Mouse (Mus musculus) intestine, embryonic 15.5 days (tissue): ENCODE data around the gene Atl1. TPM values are rescaled to one million over a fixed set of nuclear protein-coding genes. Genes with fewer than 3 reads are reported as not detected.

Experiments used
- ATAC-seq: fragments of 200-750 bp; cut with Nextera tagmentation; 2 replicates; pipeline ENCODE4 v1.8.0; 2017; ENCODE audit warnings: moderate TSS enrichment, moderate library complexity
- H3K27ac ChIP-seq: fragments of 300-500 bp; sonication (generic); 2 replicates; pipeline ENCODE4 v1.5.1; 2015; ENCODE audit warnings: mild to moderate bottlenecking, inconsistent platforms
- H3K27me3 ChIP-seq: fragments of 300-500 bp; sonication (generic); replicated peaks from 2 replicates; pipeline ENCODE4 v1.6.1; 2015; ENCODE audit warnings: inconsistent platforms
- H3K36me3 ChIP-seq: fragments of 300-500 bp; sonication (generic); 2 replicates; pipeline ENCODE4 v1.6.1; 2015; ENCODE audit warnings: inconsistent platforms
- H3K4me1 ChIP-seq: fragments of 300-500 bp; sonication (generic); replicated peaks from 2 replicates; pipeline ENCODE4 v1.6.1; 2015; ENCODE audit warnings: inconsistent platforms
- H3K4me2 ChIP-seq: fragments of 300-500 bp; sonication (generic); replicated peaks from 2 replicates; pipeline ENCODE4 v1.6.1; 2015; ENCODE audit warnings: mild to moderate bottlenecking, inconsistent platforms
- H3K4me3 ChIP-seq: fragments of 300-500 bp; sonication (generic); replicated peaks from 2 replicates; pipeline ENCODE4 v1.5.1; 2015; ENCODE audit warnings: inconsistent platforms
- H3K9ac ChIP-seq: fragments of 300-500 bp; sonication (generic); 2 replicates; pipeline ENCODE4 v1.6.1; 2015; ENCODE audit warnings: inconsistent platforms
- H3K9me3 ChIP-seq: fragments of 300-500 bp; sonication (generic); 2 replicates; pipeline ENCODE4 v1.6.1; 2016; ENCODE audit warnings: inconsistent platforms
- WGBS: fragments of 180-500 bp; shearing (Covaris S2); methylation state at CpG from one replicate; pipeline ENCODE4 v1.1.7; 2015; 5-methylcytosine and 5-hydroxymethylcytosine counted together
- polyA plus RNA-seq: library from polyadenylated mRNA; unstranded; fragments of >200 nt; fragmentation: Nextera tagmentation; extraction: Ambion mirVana; gene quantifications from 2 replicates; pipeline ENCODE4 v1.2.1, GENCODE M21; 2015

Gene Atl1
- polyA plus RNA-seq, 1 experiment from 2014 or later, result 5.6 TPM

GRCm38 (mm10) chr12:69888345-69888744 lies 4.1 kb upstream of the Atl1 start:
- Histone ChIP-seq H3K9me3 (no peaks in the 10 kb centered on the region), H3K4me3 (no peak overlapping the region), H3K4me2 (no peak overlapping the region), H3K9ac (no peak overlapping the region), H3K36me3 (no peaks in the 10 kb centered on the region), H3K27ac (no peak overlapping the region), H3K27me3 (no peaks in the 10 kb centered on the region), H3K4me1 (peaks cover 21% of the 10 kb centered on the region)
- no peak for ATAC-seq
- WGBS, result 73% methylated on average over 1 of the region's 1 CpGs

- Histone ChIP-seq H3K4me3 (peak overlapping the region; percentile 6; the same call in 1 of the 2 replicates), H3K4me2 (peak overlapping the region; percentile 69), H3K27me3 (no peaks in the 10 kb centered on the region), H3K9ac (no peak overlapping the region; the same call in 1 of the 2 replicates), H3K9me3 (no peaks in the 10 kb centered on the region), H3K4me1 (peaks cover 21% of the 10 kb centered on the region), H3K27ac (peak overlapping the region; percentile 62; the same call in 1 of the 2 replicates), H3K36me3 (no peaks in the 10 kb centered on the region)
- no peak for ATAC-seq
- 34% methylated on average over 6 of the region's 6 CpGs for WGBS
These were observed 2.4 kb upstream of the Atl1 start for GRCm38 (mm10) chr12:69890051-69890450.

GRCm38 (mm10) chr12:69890476-69890875 lies 1.9 kb upstream of the Atl1 start:
- no peaks in the 10 kb centered on the region for H3K36me3 ChIP-seq
- H3K4me3 ChIP-seq, result peak overlapping the region; percentile 6
- peak overlapping the region; percentile 62; the same call in 1 of the 2 replicates for H3K27ac ChIP-seq
- no peaks in the 10 kb centered on the region for H3K9me3 ChIP-seq
- peak overlapping the region; percentile 1; the same call in 1 of the 2 replicates for H3K9ac ChIP-seq
- H3K27me3 ChIP-seq, result no peaks in the 10 kb centered on the region
- H3K4me2 ChIP-seq, result peak overlapping the region; percentile 69
- WGBS, result 5% methylated on average over 5 of the region's 5 CpGs
- H3K4me1 ChIP-seq, result peaks cover 21% of the 10 kb centered on the region
- ATAC-seq, result no peak; the same call in 1 of the 2 replicates

GRCm38 (mm10) chr12:69891721-69892120 lies 693 bp upstream of the Atl1 start:
- H3K27me3 ChIP-seq, result no peaks in the 10 kb centered on the region

GRCm38 (mm10) chr12:69893927-69894326 lies 1.5 kb downstream of the Atl1 start:
- Histone ChIP-seq H3K4me2 (no peak overlapping the region), H3K27ac (no peak overlapping the region), H3K4me1 (peaks cover 17% of the 10 kb centered on the region), H3K36me3 (no peaks in the 10 kb centered on the region), H3K27me3 (no peaks in the 10 kb centered on the region), H3K9me3 (no peaks in the 10 kb centered on the region), H3K4me3 (no peak overlapping the region), H3K9ac (no peak overlapping the region)
- ATAC-seq, result no peak
- WGBS, result 62% methylated on average over 6 of the region's 6 CpGs

More at GRCm38 (mm10) chr12:69891721-69892120, 693 bp upstream of the Atl1 start:
- peak overlapping the region; percentile 94 for H3K9ac ChIP-seq
- peak overlapping the region; percentile 84 for H3K4me3 ChIP-seq
- ATAC-seq, result no peak
- no peak overlapping the region for H3K27ac ChIP-seq
- H3K36me3 ChIP-seq, result no peaks in the 10 kb centered on the region
- H3K4me1 ChIP-seq, result peaks cover 21% of the 10 kb centered on the region
- H3K9me3 ChIP-seq, result no peaks in the 10 kb centered on the region
- peak overlapping the region; percentile 69 for H3K4me2 ChIP-seq
- 35% methylated on average over 3 of the region's 3 CpGs for WGBS

GRCm38 (mm10) chr12:69895046-69895445 lies 2.6 kb downstream of the Atl1 start:
- H3K4me3 ChIP-seq, result no peak overlapping the region
- H3K27ac ChIP-seq, result no peak overlapping the region
- ATAC-seq, result no peak
- no peaks in the 10 kb centered on the region for H3K27me3 ChIP-seq
- H3K36me3 ChIP-seq, result no peaks in the 10 kb centered on the region
- 48% methylated on average over 2 of the region's 2 CpGs for WGBS
- peaks cover 10% of the 10 kb centered on the region for H3K4me1 ChIP-seq
- no peak overlapping the region for H3K9ac ChIP-seq
- H3K4me2 ChIP-seq, result no peak overlapping the region
- no peaks in the 10 kb centered on the region for H3K9me3 ChIP-seq

GRCm38 (mm10) chr12:69898119-69898518 lies 5.7 kb downstream of the Atl1 start:
- WGBS, result 58% methylated on average over 4 of the region's 4 CpGs

GRCm38 (mm10) chr12:69904991-69905390 lies 12.6 kb downstream of the Atl1 start:
- H3K4me3 ChIP-seq, result no peak overlapping the region
- H3K27me3 ChIP-seq, result no peaks in the 10 kb centered on the region
- no peak overlapping the region for H3K4me2 ChIP-seq
- H3K36me3 ChIP-seq, result no peaks in the 10 kb centered on the region
- H3K9me3 ChIP-seq, result no peaks in the 10 kb centered on the region
- no peak overlapping the region for H3K27ac ChIP-seq
- peaks cover 7% of the 10 kb centered on the region for H3K4me1 ChIP-seq
- no peak overlapping the region for H3K9ac ChIP-seq
- 56% methylated on average over 2 of the region's 2 CpGs for WGBS
- ATAC-seq, result no peak

More at GRCm38 (mm10) chr12:69898119-69898518, 5.7 kb downstream of the Atl1 start:
- Histone ChIP-seq H3K27me3 (no peaks in the 10 kb centered on the region), H3K4me1 (no peaks in the 10 kb centered on the region), H3K27ac (no peak overlapping the region), H3K9ac (no peak overlapping the region), H3K4me3 (no peak overlapping the region), H3K9me3 (no peaks in the 10 kb centered on the region), H3K36me3 (no peaks in the 10 kb centered on the region), H3K4me2 (no peak overlapping the region)
- ATAC-seq, result no peak

GRCm38 (mm10) chr12:69907667-69908510 lies 15.5 kb downstream of the Atl1 start:
- H3K9ac ChIP-seq, result peak overlapping the region; percentile 36; the same call in 1 of the 2 replicates
- peak overlapping the region; percentile 67 for H3K4me2 ChIP-seq
- peak; percentile 65 for ATAC-seq
- no peaks in the 10 kb centered on the region for H3K9me3 ChIP-seq
- peak overlapping the region; percentile 15; the same call in 1 of the 2 replicates for H3K27ac ChIP-seq
- no peaks in the 10 kb centered on the region for H3K36me3 ChIP-seq
- 8% methylated on average over 30 of the region's 30 CpGs for WGBS
- H3K27me3 ChIP-seq, result no peaks in the 10 kb centered on the region
- peaks cover 7% of the 10 kb centered on the region for H3K4me1 ChIP-seq
- H3K4me3 ChIP-seq, result peak overlapping the region; percentile 28

GRCm38 (mm10) chr12:69908511-69908900 lies 16.1 kb downstream of the Atl1 start:
- WGBS, result 36% methylated on average over 19 of the region's 19 CpGs
- Histone ChIP-seq H3K27ac (0 out of 2 replicates have a peak overlapping the region, but pooled peaks have one; percentile 15), H3K9me3 (no peaks in the 10 kb centered on the region), H3K4me1 (peaks cover 7% of the 10 kb centered on the region), H3K4me3 (peak overlapping the region; percentile 28; the same call in 1 of the 2 replicates), H3K4me2 (peak overlapping the region; percentile 67), H3K27me3 (no peaks in the 10 kb centered on the region), H3K9ac (no peak overlapping the region), H3K36me3 (no peaks in the 10 kb centered on the region)
- ATAC-seq, result no peak

- Histone ChIP-seq H3K4me1 (peaks cover 7% of the 10 kb centered on the region), H3K36me3 (no peaks in the 10 kb centered on the region), H3K27ac (no peak overlapping the region), H3K4me3 (no peak overlapping the region), H3K9me3 (no peaks in the 10 kb centered on the region), H3K4me2 (no peak overlapping the region), H3K9ac (no peak overlapping the region), H3K27me3 (no peaks in the 10 kb centered on the region)
- no peak for ATAC-seq
- 81% methylated on average over 7 of the region's 7 CpGs for WGBS
These were observed 19.5 kb downstream of the Atl1 start for GRCm38 (mm10) chr12:69911906-69912305.

- H3K4me1 ChIP-seq, result peaks cover 4% of the 10 kb centered on the region
- no peaks in the 10 kb centered on the region for H3K36me3 ChIP-seq
- H3K9me3 ChIP-seq, result no peaks in the 10 kb centered on the region
- no peak overlapping the region for H3K9ac ChIP-seq
- WGBS, result 81% methylated on average over 7 of the region's 7 CpGs
- ATAC-seq, result no peak
- H3K4me3 ChIP-seq, result no peak overlapping the region
- H3K27me3 ChIP-seq, result no peaks in the 10 kb centered on the region
- H3K4me2 ChIP-seq, result no peak overlapping the region
- no peak overlapping the region for H3K27ac ChIP-seq
These were observed 20.3 kb downstream of the Atl1 start for GRCm38 (mm10) chr12:69912737-69913136.
